Mouse (Mus musculus): Measurements from ENCODE around the gene Gxylt1. TPM values are rescaled to one million over a fixed set of nuclear protein-coding genes. Genes with fewer than 3 reads are reported as not detected.

Gxylt1 gene
- total RNA-seq, 1 experiment = 27.7 TPM

DNA sequence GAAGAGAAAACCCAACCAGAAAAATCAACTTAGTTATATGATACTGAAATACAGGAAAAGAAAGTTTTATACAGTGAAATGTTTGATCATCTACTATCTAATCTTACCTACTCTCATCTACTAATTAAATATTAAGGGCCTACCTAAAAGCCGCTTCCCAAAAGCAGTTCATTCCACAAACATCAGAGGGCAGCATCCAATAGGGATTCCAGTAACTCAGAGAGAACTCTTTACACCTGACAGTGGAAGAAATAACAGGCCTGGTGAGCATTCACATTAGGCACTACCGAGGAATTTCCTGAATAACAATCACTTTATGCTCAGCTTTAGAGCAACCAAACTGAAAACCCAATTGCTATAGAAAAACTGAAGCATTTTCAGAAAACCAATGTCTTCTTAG is 9.3 kb downstream of the Gxylt1 start:
- DNase-seq (ENCODE audit: low read depth, low spot score) = no peak

DNA sequence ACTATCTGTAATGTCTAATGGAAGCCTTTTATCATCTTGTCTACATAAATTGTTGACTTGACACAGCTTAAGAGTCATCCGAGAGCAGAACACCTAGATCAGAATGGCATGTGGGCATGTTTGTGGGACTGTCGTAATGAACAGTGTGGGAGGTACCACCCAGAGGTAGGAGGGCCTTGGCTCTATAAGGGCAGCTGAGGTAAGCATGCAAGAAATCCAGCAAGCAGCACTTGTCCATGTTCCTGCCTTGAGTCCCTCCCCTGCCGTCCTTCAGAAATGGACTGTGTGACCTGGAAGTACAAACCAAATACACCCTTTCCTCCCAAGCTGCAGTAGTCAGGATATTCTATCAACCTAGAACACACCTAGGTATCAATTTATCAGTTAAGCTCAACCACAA is 9.7 kb downstream of the Gxylt1 start:
- no peak for DNase-seq (ENCODE audit: low read depth, low spot score)
- Histone ChIP-seq H3K4me1 (ENCODE audit: control insufficient read depth in 2 of 2, insufficient read depth in 2 of 2, low read length in 2 of 2, poor library complexity in 1 of 2) (peaks cover 0 to 3% of the 10 kb centered on the region in 2 experiments; a peak in 1 of 4 replicates), H3K36me3 (ENCODE audit: control insufficient read depth, insufficient read depth, low read length, poor library complexity, severe bottlenecking) (peaks cover 6% of the 10 kb centered on the region; the same call in 1 of the 2 replicates), H3K4me3 (ENCODE audit: insufficient read depth in 1 of 2, low read depth in 1 of 2, low read length in 2 of 2, poor library complexity in 1 of 2, severe bottlenecking in 1 of 2) (no peak overlapping the region), H3K9ac (ENCODE audit: insufficient read depth, low read depth, low read length, poor library complexity, severe bottlenecking) (no peak overlapping the region), H3K27ac (ENCODE audit: insufficient read depth, low read depth, low read length, poor library complexity, severe bottlenecking) (no peak overlapping the region), H3K9me3 (ENCODE audit: control insufficient read depth, insufficient read depth, low read depth, low read length) (no peaks in the 10 kb centered on the region)
- in situ Hi-C loops (cut with MboI; ENCODE audit: low sequenced_read_pairs in 2 of 2, unreplicated experiment in 2 of 2) = no loop called here
- TF ChIP-seq HCFC1 (IDR thresholded peaks at IDR 0.05; ENCODE audit: borderline replicate concordance, insufficient read depth, low read length) (no peak), CHD2 (IDR thresholded peaks at IDR 0.05; ENCODE audit: low read depth, low read length) (no peak), MAFK (IDR thresholded peaks at IDR 0.05; ENCODE audit: insufficient read depth, low read depth, low read length) (no peak), ZNF384 (IDR thresholded peaks at IDR 0.05; ENCODE audit: low read depth, low read length) (no peak), ZC3H11A (IDR thresholded peaks at IDR 0.05; ENCODE audit: borderline replicate concordance, low read depth, low read length) (no peak)

More for the DNA sequence above, 9.3 kb downstream of the Gxylt1 start:
- Histone ChIP-seq H3K4me1 (ENCODE audit: control insufficient read depth in 2 of 2, insufficient read depth in 2 of 2, low read length in 2 of 2, poor library complexity in 1 of 2) (peaks cover 0 to 8% of the 10 kb centered on the region in 2 experiments; a peak in 1 of 4 replicates), H3K36me3 (ENCODE audit: control insufficient read depth, insufficient read depth, low read length, poor library complexity, severe bottlenecking) (peaks cover 6% of the 10 kb centered on the region; the same call in 1 of the 2 replicates), H3K9me3 (ENCODE audit: control insufficient read depth, insufficient read depth, low read depth, low read length) (no peaks in the 10 kb centered on the region), H3K4me3 (ENCODE audit: insufficient read depth in 1 of 2, low read depth in 1 of 2, low read length in 2 of 2, poor library complexity in 1 of 2, severe bottlenecking in 1 of 2) (no peak overlapping the region), H3K27ac (ENCODE audit: insufficient read depth, low read depth, low read length, poor library complexity, severe bottlenecking) (no peak overlapping the region), H3K9ac (ENCODE audit: insufficient read depth, low read depth, low read length, poor library complexity, severe bottlenecking) (no peak overlapping the region)
- TF ChIP-seq ZNF384 (IDR thresholded peaks at IDR 0.05; ENCODE audit: low read depth, low read length) (no peak), HCFC1 (IDR thresholded peaks at IDR 0.05; ENCODE audit: borderline replicate concordance, insufficient read depth, low read length) (no peak), CHD2 (IDR thresholded peaks at IDR 0.05; ENCODE audit: low read depth, low read length) (no peak), ZC3H11A (IDR thresholded peaks at IDR 0.05; ENCODE audit: borderline replicate concordance, low read depth, low read length) (no peak), MAFK (IDR thresholded peaks at IDR 0.05; ENCODE audit: insufficient read depth, low read depth, low read length) (no peak)
- in situ Hi-C loops (cut with MboI; ENCODE audit: low sequenced_read_pairs in 2 of 2, unreplicated experiment in 2 of 2) = no loop called here

GRCm38 (mm10) chr15:93264221-93264620 is 10.8 kb downstream of the Gxylt1 start:
- H3K36me3 ChIP-seq (ENCODE audit: control insufficient read depth, insufficient read depth, low read length, poor library complexity, severe bottlenecking) = peaks cover 8% of the 10 kb centered on the region; the same call in 1 of the 2 replicates
- in situ Hi-C loops (cut with MboI; ENCODE audit: low sequenced_read_pairs in 2 of 2, unreplicated experiment in 2 of 2) = no loop called here
- no peak for DNase-seq (ENCODE audit: low read depth, low spot score)
- H3K4me1 ChIP-seq (ENCODE audit: control insufficient read depth in 2 of 2, insufficient read depth in 2 of 2, low read length in 2 of 2, poor library complexity in 1 of 2) = peaks cover 0 to 2% of the 10 kb centered on the region in 2 experiments; a peak in 1 of 4 replicates
- no peak overlapping the region for H3K27ac ChIP-seq (ENCODE audit: insufficient read depth, low read depth, low read length, poor library complexity, severe bottlenecking)
- no peaks in the 10 kb centered on the region for H3K9me3 ChIP-seq (ENCODE audit: control insufficient read depth, insufficient read depth, low read depth, low read length)
- no peak overlapping the region for H3K9ac ChIP-seq (ENCODE audit: insufficient read depth, low read depth, low read length, poor library complexity, severe bottlenecking)
- H3K4me3 ChIP-seq (ENCODE audit: insufficient read depth in 1 of 2, low read depth in 1 of 2, low read length in 2 of 2, poor library complexity in 1 of 2, severe bottlenecking in 1 of 2) = no peak overlapping the region
- TF ChIP-seq MAFK (IDR thresholded peaks at IDR 0.05; ENCODE audit: insufficient read depth, low read depth, low read length) (no peak), CHD2 (IDR thresholded peaks at IDR 0.05; ENCODE audit: low read depth, low read length) (no peak), HCFC1 (IDR thresholded peaks at IDR 0.05; ENCODE audit: borderline replicate concordance, insufficient read depth, low read length) (no peak), ZNF384 (IDR thresholded peaks at IDR 0.05; ENCODE audit: low read depth, low read length) (no peak), ZC3H11A (IDR thresholded peaks at IDR 0.05; ENCODE audit: borderline replicate concordance, low read depth, low read length) (no peak)

GRCm38 (mm10) chr15:93263566-93263965 is 11.4 kb downstream of the Gxylt1 start:
- no peak overlapping the region for H3K27ac ChIP-seq (ENCODE audit: insufficient read depth, low read depth, low read length, poor library complexity, severe bottlenecking)
- H3K4me3 ChIP-seq (ENCODE audit: insufficient read depth in 1 of 2, low read depth in 1 of 2, low read length in 2 of 2, poor library complexity in 1 of 2, severe bottlenecking in 1 of 2) = no peak overlapping the region
- TF ChIP-seq MAFK (IDR thresholded peaks at IDR 0.05; ENCODE audit: insufficient read depth, low read depth, low read length) = no peak
- TF ChIP-seq ZNF384 (IDR thresholded peaks at IDR 0.05; ENCODE audit: low read depth, low read length) = no peak
- no peak for TF ChIP-seq ZC3H11A (IDR thresholded peaks at IDR 0.05; ENCODE audit: borderline replicate concordance, low read depth, low read length)
- no peak for TF ChIP-seq CHD2 (IDR thresholded peaks at IDR 0.05; ENCODE audit: low read depth, low read length)
- no peak for TF ChIP-seq HCFC1 (IDR thresholded peaks at IDR 0.05; ENCODE audit: borderline replicate concordance, insufficient read depth, low read length)
- no peak for DNase-seq (ENCODE audit: low read depth, low spot score)
- H3K4me1 ChIP-seq (ENCODE audit: control insufficient read depth in 2 of 2, insufficient read depth in 2 of 2, low read length in 2 of 2, poor library complexity in 1 of 2) = peaks cover 0 to 2% of the 10 kb centered on the region in 2 experiments; a peak in 1 of 4 replicates
- no peak overlapping the region for H3K9ac ChIP-seq (ENCODE audit: insufficient read depth, low read depth, low read length, poor library complexity, severe bottlenecking)
- in situ Hi-C loops (cut with MboI; ENCODE audit: low sequenced_read_pairs in 2 of 2, unreplicated experiment in 2 of 2) = no loop called here
- no peaks in the 10 kb centered on the region for H3K9me3 ChIP-seq (ENCODE audit: control insufficient read depth, insufficient read depth, low read depth, low read length)
- H3K36me3 ChIP-seq (ENCODE audit: control insufficient read depth, insufficient read depth, low read length, poor library complexity, severe bottlenecking) = peaks cover 8% of the 10 kb centered on the region; the same call in 1 of the 2 replicates

All from ES-E14 (cell line).